Mouse (Mus musculus) embryonic facial prominence, embryonic 10.5 days (tissue): ENCODE measurements at regions not wholly inside any gene's neighbourhood (a gene's known extent, or its start where the extent isn't known, plus 50 kb on each side); places are given as distances from the start of the nearest gene placed in this dataset.

ENCODE experiments used
- DNase-seq: peaks from one replicate; pipeline ENCODE4 v3.0.0-alpha.2; 2017; ENCODE audit warnings: low spot score
- H3K27ac ChIP-seq: fragments of 300-500 bp; sonication (generic); replicated peaks from 2 replicates; pipeline ENCODE4 v1.5.1; 2016; ENCODE audit warnings: mild to moderate bottlenecking
- H3K27me3 ChIP-seq: fragments of 300-500 bp; sonication (generic); replicated peaks from 2 replicates; pipeline ENCODE4 v1.6.1; 2016; ENCODE audit warnings: low read depth, mild to moderate bottlenecking; ENCODE audit not compliant: poor library complexity, severe bottlenecking
- H3K36me3 ChIP-seq: fragments of 300-500 bp; sonication (generic); replicated peaks from 2 replicates; pipeline ENCODE4 v1.6.1; 2016; ENCODE audit warnings: mild to moderate bottlenecking, moderate library complexity
- H3K4me1 ChIP-seq: fragments of 300-500 bp; sonication (generic); 2 replicates; pipeline ENCODE4 v1.6.1; 2016
- H3K4me3 ChIP-seq: fragments of 300-500 bp; sonication (generic); 2 replicates; pipeline ENCODE4 v1.5.1; 2016; ENCODE audit warnings: mild to moderate bottlenecking, moderate library complexity
- H3K9me3 ChIP-seq: fragments of 300-500 bp; sonication (generic); 2 replicates; pipeline ENCODE4 v1.6.1; 2016; ENCODE audit warnings: mild to moderate bottlenecking
- WGBS: fragments of 180-500 bp; shearing (Covaris S2); methylation state at CpG from one replicate; pipeline ENCODE4 v1.1.7; 2016; 5-methylcytosine and 5-hydroxymethylcytosine counted together

- peak overlapping the region; percentile 45 for H3K4me3 ChIP-seq
- no peaks in the 10 kb centered on the region for H3K9me3 ChIP-seq
- H3K4me1 ChIP-seq = peaks cover 15% of the 10 kb centered on the region
- WGBS = 7% methylated on average over 27 of the region's 27 CpGs
- peak; percentile 57 for DNase-seq
- peaks cover 47% of the 10 kb centered on the region for H3K27me3 ChIP-seq
- no peaks in the 10 kb centered on the region for H3K36me3 ChIP-seq
- H3K27ac ChIP-seq = peak overlapping the region; percentile 76
These were observed 529.9 kb upstream of the Adam5 start for GRCm38 (mm10) chr8:25353822-25354770.

DNA sequence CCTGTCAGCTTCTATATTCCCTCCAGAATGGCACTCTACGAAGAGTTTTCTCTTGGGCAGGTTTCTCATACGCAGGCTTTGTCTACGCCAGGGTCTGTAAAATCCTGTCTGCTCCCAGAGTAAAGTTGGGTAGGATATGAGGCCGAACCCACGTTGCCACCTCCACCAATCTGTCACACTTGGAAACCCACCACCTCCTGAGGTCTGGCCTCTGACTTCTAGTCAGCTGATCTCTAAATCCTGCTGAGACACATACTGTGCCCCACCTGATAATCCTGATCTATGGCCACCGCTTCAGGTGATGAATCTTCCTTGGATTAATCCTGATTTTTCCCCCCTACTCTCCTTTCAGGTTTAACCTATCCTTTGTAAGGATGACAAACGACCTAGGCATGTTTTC is 529.2 kb upstream of the Adam5 start:
- no peak for DNase-seq
- Histone ChIP-seq H3K4me3 (peak overlapping the region; percentile 45; the same call in 1 of the 2 replicates), H3K27me3 (peaks cover 47% of the 10 kb centered on the region), H3K4me1 (peaks cover 15% of the 10 kb centered on the region), H3K27ac (peak overlapping the region; percentile 76; the same call in 1 of the 2 replicates), H3K9me3 (no peaks in the 10 kb centered on the region), H3K36me3 (no peaks in the 10 kb centered on the region)
- WGBS = 41% methylated on average over 7 of the region's 7 CpGs

- no peak for DNase-seq
- peaks cover 10% of the 10 kb centered on the region for H3K4me1 ChIP-seq
- H3K27ac ChIP-seq = no peak overlapping the region
- H3K36me3 ChIP-seq = no peaks in the 10 kb centered on the region
- H3K9me3 ChIP-seq = peaks cover 5% of the 10 kb centered on the region; the same call in 1 of the 2 replicates
- WGBS = 92% methylated on average over 10 of the region's 10 CpGs
- no peak overlapping the region for H3K4me3 ChIP-seq
- peaks cover 18% of the 10 kb centered on the region for H3K27me3 ChIP-seq
These were observed 524.0 kb upstream of the Adam5 start for GRCm38 (mm10) chr8:25348003-25348683.

GRCm38 (mm10) chr8:25343160-25343602 is 519.0 kb upstream of the Adam5 start:
- Histone ChIP-seq H3K9me3 (peaks cover 5% of the 10 kb centered on the region; the same call in 1 of the 2 replicates), H3K4me3 (peak overlapping the region; percentile 28), H3K27ac (peak overlapping the region; percentile 88), H3K36me3 (no peaks in the 10 kb centered on the region), H3K4me1 (peaks cover 29% of the 10 kb centered on the region), H3K27me3 (no peaks in the 10 kb centered on the region)
- peak; percentile 93 for DNase-seq
- WGBS = 44% methylated on average over 10 of the region's 10 CpGs

DNA sequence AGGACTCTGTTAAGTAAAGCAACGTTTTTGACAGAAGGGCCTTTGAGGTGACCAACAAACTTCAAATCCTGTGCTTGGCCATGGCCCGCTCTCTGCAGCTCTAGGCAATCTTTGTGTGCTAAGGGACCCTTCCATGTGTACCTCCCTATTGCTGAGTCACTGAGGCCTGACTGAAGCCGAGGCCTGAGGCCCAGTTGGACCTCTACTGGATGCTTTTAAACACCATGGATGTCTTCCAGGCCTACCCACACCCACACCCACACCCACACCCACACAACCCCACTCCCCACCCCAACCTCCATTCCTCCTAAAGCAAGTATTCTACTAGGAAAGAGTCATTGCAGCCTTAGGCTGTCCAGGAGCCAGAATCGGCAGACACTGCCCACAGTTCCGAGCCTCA is 518.3 kb upstream of the Adam5 start:
- Histone ChIP-seq H3K36me3 (no peaks in the 10 kb centered on the region), H3K27ac (peak overlapping the region; percentile 88), H3K4me3 (0 out of 2 replicates have a peak overlapping the region, but pooled peaks have one; percentile 28), H3K4me1 (peaks cover 29% of the 10 kb centered on the region), H3K27me3 (no peaks in the 10 kb centered on the region), H3K9me3 (peaks cover 5% of the 10 kb centered on the region; the same call in 1 of the 2 replicates)
- WGBS = 83% methylated on average over 5 of the region's 5 CpGs
- no peak for DNase-seq

GRCm38 (mm10) chr8:25341225-25341624 is 517.1 kb upstream of the Adam5 start:
- Histone ChIP-seq H3K27me3 (no peaks in the 10 kb centered on the region), H3K36me3 (no peaks in the 10 kb centered on the region), H3K4me3 (no peak overlapping the region), H3K27ac (peak overlapping the region; percentile 88), H3K9me3 (peaks cover 12% of the 10 kb centered on the region; the same call in 1 of the 2 replicates), H3K4me1 (peaks cover 29% of the 10 kb centered on the region)
- WGBS = 73% methylated on average over 5 of the region's 5 CpGs
- DNase-seq = no peak

GRCm38 (mm10) chr8:25340729-25341128 is 516.6 kb upstream of the Adam5 start:
- H3K27me3 ChIP-seq = no peaks in the 10 kb centered on the region
- WGBS = 65% methylated on average over 2 of the region's 2 CpGs
- no peak overlapping the region for H3K4me3 ChIP-seq
- H3K4me1 ChIP-seq = peaks cover 29% of the 10 kb centered on the region
- peaks cover 13% of the 10 kb centered on the region; the same call in 1 of the 2 replicates for H3K9me3 ChIP-seq
- no peak overlapping the region for H3K27ac ChIP-seq
- no peaks in the 10 kb centered on the region for H3K36me3 ChIP-seq
- no peak for DNase-seq

GRCm38 (mm10) chr8:25332120-25332607 is 508.0 kb upstream of the Adam5 start:
- DNase-seq = no peak
- WGBS = 84% methylated on average over 8 of the region's 8 CpGs
- Histone ChIP-seq H3K4me1 (peaks cover 35% of the 10 kb centered on the region), H3K36me3 (no peaks in the 10 kb centered on the region), H3K4me3 (no peak overlapping the region), H3K27me3 (no peaks in the 10 kb centered on the region), H3K9me3 (peaks cover 9% of the 10 kb centered on the region; the same call in 1 of the 2 replicates), H3K27ac (no peak overlapping the region)

DNA sequence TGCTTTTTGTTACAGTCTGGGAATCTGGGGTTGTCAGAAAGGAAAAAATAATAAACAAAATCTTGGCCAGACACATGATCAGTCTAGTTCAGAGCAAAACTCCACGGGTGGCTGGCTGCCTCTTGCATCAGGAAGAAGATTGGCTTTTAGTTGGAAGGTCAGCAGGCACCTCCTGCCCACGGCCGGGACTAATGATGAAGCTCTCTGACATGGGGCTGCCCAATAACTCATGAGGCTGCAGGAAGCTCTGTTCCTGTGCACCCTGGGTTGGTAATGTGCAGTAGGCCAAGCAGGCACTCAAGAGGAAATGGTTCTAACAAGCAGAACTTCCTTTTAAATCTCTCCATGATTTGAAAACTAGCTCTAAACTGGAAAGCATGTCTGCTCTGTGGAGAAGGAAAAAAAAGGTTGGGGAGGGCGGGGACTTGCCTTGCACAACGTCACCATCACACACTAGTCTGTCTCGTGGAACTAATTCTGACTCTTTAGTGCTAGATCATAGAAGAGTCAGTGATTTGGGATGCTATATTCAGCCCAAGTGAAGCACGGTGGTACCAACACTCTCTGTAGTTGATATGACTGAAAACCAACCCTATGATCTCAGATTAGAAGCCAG is 507.1 kb upstream of the Adam5 start:
- no peaks in the 10 kb centered on the region for H3K36me3 ChIP-seq
- H3K27me3 ChIP-seq = 0 out of 2 replicates have a peak, but pooled peaks cover 5% of the 10 kb centered on the region
- H3K9me3 ChIP-seq = peaks cover 1% of the 10 kb centered on the region; the same call in 1 of the 2 replicates
- H3K4me1 ChIP-seq = peaks cover 35% of the 10 kb centered on the region
- no peak overlapping the region for H3K27ac ChIP-seq
- WGBS = 67% methylated on average over 7 of the region's 7 CpGs
- DNase-seq = peak; percentile 25
- no peak overlapping the region for H3K4me3 ChIP-seq

- no peaks in the 10 kb centered on the region for H3K36me3 ChIP-seq
- no peaks in the 10 kb centered on the region for H3K9me3 ChIP-seq
- no peak for DNase-seq
- H3K4me1 ChIP-seq = peaks cover 35% of the 10 kb centered on the region
- H3K27ac ChIP-seq = peak overlapping the region; percentile 55; the same call in 1 of the 2 replicates
- no peak overlapping the region for H3K4me3 ChIP-seq
- WGBS = 48% methylated on average over 1 of the region's 1 CpGs
- 0 out of 2 replicates have a peak, but pooled peaks cover 11% of the 10 kb centered on the region for H3K27me3 ChIP-seq
These were observed 505.6 kb upstream of the Adam5 start for GRCm38 (mm10) chr8:25329791-25330190.

- Histone ChIP-seq H3K27ac (no peak overlapping the region), H3K4me1 (peaks cover 35% of the 10 kb centered on the region), H3K27me3 (0 out of 2 replicates have a peak, but pooled peaks cover 15% of the 10 kb centered on the region), H3K4me3 (no peak overlapping the region), H3K9me3 (no peaks in the 10 kb centered on the region), H3K36me3 (no peaks in the 10 kb centered on the region)
- DNase-seq = no peak
- WGBS = 73% methylated on average over 3 of the region's 3 CpGs
These were observed 504.1 kb upstream of the Adam5 start for GRCm38 (mm10) chr8:25328318-25328717.

DNA sequence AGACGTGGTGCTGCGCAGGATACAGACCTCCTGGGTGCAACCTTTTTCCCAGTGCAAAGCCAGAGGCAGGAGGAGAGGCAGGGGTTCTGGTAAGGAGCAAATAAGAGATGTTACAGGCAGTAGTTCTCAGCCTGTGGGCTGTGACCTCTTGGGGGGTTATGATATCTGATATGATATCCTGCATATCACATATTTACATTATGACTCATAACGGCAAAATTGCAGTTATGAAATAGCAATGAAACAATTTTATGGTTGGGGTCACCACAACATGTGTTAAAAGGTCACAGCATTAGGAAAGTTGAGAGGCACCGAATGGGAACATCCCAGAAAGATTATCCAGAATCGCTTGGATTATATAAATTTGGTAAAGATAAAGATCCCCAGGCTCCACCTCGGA is 502.8 kb upstream of the Adam5 start:
- Histone ChIP-seq H3K9me3 (no peaks in the 10 kb centered on the region), H3K36me3 (no peaks in the 10 kb centered on the region), H3K27me3 (0 out of 2 replicates have a peak, but pooled peaks cover 15% of the 10 kb centered on the region), H3K4me3 (no peak overlapping the region), H3K4me1 (peaks cover 25% of the 10 kb centered on the region), H3K27ac (no peak overlapping the region)
- WGBS = 85% methylated on average over 6 of the region's 6 CpGs
- no peak for DNase-seq
